Mouse (Mus musculus): ENCODE data around the gene Tnfaip8l2. TPM values are rescaled to one million over a fixed set of nuclear protein-coding genes. Genes with fewer than 3 reads are reported as not detected.
A peak's percentile ranks its signal among the peaks of the same experiment; 100 is the strongest.

The Tnfaip8l2 gene
- polyA plus RNA-seq, 1 experiment from 2014 or later: 3.3 TPM

GRCm38 (mm10) chr3:95172526-95173255 lies 30.5 kb upstream of the Tnfaip8l2 start:
- no peak overlapping the region for H3K27ac ChIP-seq (replicated peaks)

GRCm38 (mm10) chr3:95171105-95171504 lies 28.9 kb upstream of the Tnfaip8l2 start:
- H3K4me3 ChIP-seq: no peak overlapping the region
- H3K36me3 ChIP-seq: peaks cover 81% of the 10 kb centered on the region
- no peak overlapping the region for H3K27ac ChIP-seq (replicated peaks)
- WGBS: 81% methylated on average over 6 of the region's 6 CpGs
- H3K4me2 ChIP-seq: no peak overlapping the region
- ATAC-seq (ENCODE audit: low read depth): no peak
- no peak overlapping the region for H3K9ac ChIP-seq
- peaks cover 64% of the 10 kb centered on the region for H3K27me3 ChIP-seq
- H3K9me3 ChIP-seq: no peaks in the 10 kb centered on the region
- H3K4me1 ChIP-seq (replicated peaks): peaks cover 18% of the 10 kb centered on the region

More at GRCm38 (mm10) chr3:95172526-95173255, 30.5 kb upstream of the Tnfaip8l2 start:
- WGBS: 18% methylated on average over 81 of the region's 84 CpGs
- peaks cover 65% of the 10 kb centered on the region for H3K36me3 ChIP-seq
- 0 out of 2 replicates have a peak, but pooled peaks have one; percentile 6 for ATAC-seq (ENCODE audit: low read depth)
- H3K27me3 ChIP-seq: peaks cover 54% of the 10 kb centered on the region
- H3K9ac ChIP-seq: peak overlapping the region; percentile 38; the same call in 1 of the 2 replicates
- peak overlapping the region; percentile 20; the same call in 1 of the 2 replicates for H3K4me3 ChIP-seq
- peak overlapping the region; percentile 45; the same call in 1 of the 2 replicates for H3K4me2 ChIP-seq
- H3K4me1 ChIP-seq (replicated peaks): peaks cover 18% of the 10 kb centered on the region
- H3K9me3 ChIP-seq: no peaks in the 10 kb centered on the region

- peaks cover 64% of the 10 kb centered on the region for H3K27me3 ChIP-seq
- 90% methylated on average over 10 of the region's 10 CpGs for WGBS
- no peak overlapping the region for H3K4me2 ChIP-seq
- H3K4me1 ChIP-seq (replicated peaks): peaks cover 21% of the 10 kb centered on the region
- no peak overlapping the region for H3K4me3 ChIP-seq
- H3K9ac ChIP-seq: no peak overlapping the region
- peaks cover 92% of the 10 kb centered on the region for H3K36me3 ChIP-seq
- no peak overlapping the region for H3K27ac ChIP-seq (replicated peaks)
- ATAC-seq (ENCODE audit: low read depth): no peak
- H3K9me3 ChIP-seq: no peaks in the 10 kb centered on the region
Observed at GRCm38 (mm10) chr3:95169996-95170395, 27.8 kb upstream of the Tnfaip8l2 start.

- no peak overlapping the region for H3K4me2 ChIP-seq
- no peak overlapping the region for H3K9ac ChIP-seq
- peaks cover 65% of the 10 kb centered on the region for H3K36me3 ChIP-seq
- H3K27me3 ChIP-seq: peaks cover 32% of the 10 kb centered on the region
- no peak overlapping the region for H3K27ac ChIP-seq (replicated peaks)
- no peak for ATAC-seq (ENCODE audit: low read depth)
- peaks cover 38% of the 10 kb centered on the region for H3K4me1 ChIP-seq (replicated peaks)
- 87% methylated on average over 5 of the region's 5 CpGs for whole genome bisulfite sequencing
- H3K4me3 ChIP-seq: no peak overlapping the region
- H3K9me3 ChIP-seq: no peaks in the 10 kb centered on the region
Observed at GRCm38 (mm10) chr3:95164840-95165239, 22.7 kb upstream of the Tnfaip8l2 start.

- no peak for ATAC-seq (ENCODE audit: low read depth)
- Histone ChIP-seq H3K4me3 (peak overlapping the region; percentile 91; the same call in 1 of the 2 replicates), H3K27ac (replicated peaks) (no peak overlapping the region), H3K4me2 (peak overlapping the region; percentile 84), H3K27me3 (peaks cover 25% of the 10 kb centered on the region), H3K4me1 (replicated peaks) (peaks cover 45% of the 10 kb centered on the region), H3K9ac (peak overlapping the region; percentile 97; the same call in 1 of the 2 replicates), H3K9me3 (no peaks in the 10 kb centered on the region), H3K36me3 (peaks cover 59% of the 10 kb centered on the region)
- 61% methylated on average over 4 of the region's 5 CpGs for WGBS
Observed at GRCm38 (mm10) chr3:95164256-95164550, 22.0 kb upstream of the Tnfaip8l2 start.

DNA sequence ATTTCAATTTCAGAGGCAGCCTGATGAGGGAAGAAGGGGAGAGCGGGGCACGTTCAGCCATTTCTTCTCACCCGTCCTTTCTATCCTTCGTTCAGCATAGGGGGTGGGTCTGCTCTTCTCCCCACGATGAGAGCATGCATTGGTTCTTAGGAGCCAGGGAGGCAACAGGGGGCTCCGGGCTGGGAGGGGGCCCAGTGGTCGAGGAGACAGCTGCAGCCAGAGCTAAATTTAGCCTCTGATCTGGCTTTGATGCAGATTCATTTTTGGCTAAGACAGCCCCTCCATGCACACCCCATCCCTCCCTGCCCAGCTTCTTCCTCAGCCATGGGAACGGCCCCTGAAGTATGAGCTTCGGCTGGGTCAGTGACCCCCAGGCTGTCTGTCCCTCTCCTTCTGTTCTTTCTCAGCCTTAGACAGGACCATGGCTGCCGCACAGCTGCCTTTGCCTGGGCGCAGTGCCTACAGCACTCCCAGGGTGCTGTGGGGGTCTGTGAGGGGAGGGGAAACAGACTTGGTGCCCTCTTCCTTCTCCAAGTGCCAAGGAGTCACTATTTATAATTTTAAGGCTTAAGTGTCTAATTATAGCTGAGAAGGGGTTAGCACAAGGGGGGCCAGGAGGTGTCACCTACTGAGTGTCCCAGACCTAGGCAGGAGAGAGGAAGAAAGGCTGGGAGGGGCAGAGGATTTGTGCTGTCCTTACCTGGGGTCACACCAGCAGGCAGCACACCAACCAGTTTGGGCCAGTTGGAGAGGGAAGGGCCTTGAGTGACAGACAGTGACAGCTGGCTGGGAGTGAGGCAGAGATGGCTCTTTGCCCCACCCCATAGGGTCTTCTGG lies 21.5 kb upstream of the Tnfaip8l2 start:
- peak overlapping the region; percentile 91 for H3K4me3 ChIP-seq
- H3K9ac ChIP-seq: peak overlapping the region; percentile 97
- peak overlapping the region; percentile 84 for H3K4me2 ChIP-seq
- peaks cover 46% of the 10 kb centered on the region for H3K4me1 ChIP-seq (replicated peaks)
- ATAC-seq (ENCODE audit: low read depth): no peak
- WGBS: 57% methylated on average over 11 of the region's 11 CpGs
- H3K36me3 ChIP-seq: peaks cover 53% of the 10 kb centered on the region
- peak overlapping the region; percentile 18; the same call in 1 of the 2 replicates for H3K27ac ChIP-seq (replicated peaks)
- H3K27me3 ChIP-seq: peaks cover 19% of the 10 kb centered on the region
- no peaks in the 10 kb centered on the region for H3K9me3 ChIP-seq

- Histone ChIP-seq H3K4me2 (peak overlapping the region; percentile 84), H3K9ac (peak overlapping the region; percentile 97), H3K4me3 (peak overlapping the region; percentile 91), H3K36me3 (peaks cover 40% of the 10 kb centered on the region), H3K9me3 (no peaks in the 10 kb centered on the region), H3K27ac (replicated peaks) (peak overlapping the region; percentile 89), H3K4me1 (replicated peaks) (peaks cover 46% of the 10 kb centered on the region), H3K27me3 (0 out of 2 replicates have a peak, but pooled peaks cover 6% of the 10 kb centered on the region)
- WGBS: 30% methylated on average over 2 of the region's 2 CpGs
- no peak for ATAC-seq (ENCODE audit: low read depth)
Observed at GRCm38 (mm10) chr3:95162345-95162628, 20.1 kb upstream of the Tnfaip8l2 start.

GRCm38 (mm10) chr3:95161618-95162344 lies 19.6 kb upstream of the Tnfaip8l2 start:
- Histone ChIP-seq H3K27me3 (0 out of 2 replicates have a peak, but pooled peaks cover under 1% of the 10 kb centered on the region), H3K36me3 (peaks cover 35% of the 10 kb centered on the region), H3K4me3 (peak overlapping the region; percentile 91), H3K4me1 (replicated peaks) (peaks cover 46% of the 10 kb centered on the region), H3K27ac (replicated peaks) (peak overlapping the region; percentile 89), H3K9ac (peak overlapping the region; percentile 97), H3K9me3 (no peaks in the 10 kb centered on the region), H3K4me2 (peak overlapping the region; percentile 84)
- ATAC-seq (ENCODE audit: low read depth): peak; percentile 7; the same call in 1 of the 2 replicates
- WGBS: 2% methylated on average over 9 of the region's 9 CpGs

DNA sequence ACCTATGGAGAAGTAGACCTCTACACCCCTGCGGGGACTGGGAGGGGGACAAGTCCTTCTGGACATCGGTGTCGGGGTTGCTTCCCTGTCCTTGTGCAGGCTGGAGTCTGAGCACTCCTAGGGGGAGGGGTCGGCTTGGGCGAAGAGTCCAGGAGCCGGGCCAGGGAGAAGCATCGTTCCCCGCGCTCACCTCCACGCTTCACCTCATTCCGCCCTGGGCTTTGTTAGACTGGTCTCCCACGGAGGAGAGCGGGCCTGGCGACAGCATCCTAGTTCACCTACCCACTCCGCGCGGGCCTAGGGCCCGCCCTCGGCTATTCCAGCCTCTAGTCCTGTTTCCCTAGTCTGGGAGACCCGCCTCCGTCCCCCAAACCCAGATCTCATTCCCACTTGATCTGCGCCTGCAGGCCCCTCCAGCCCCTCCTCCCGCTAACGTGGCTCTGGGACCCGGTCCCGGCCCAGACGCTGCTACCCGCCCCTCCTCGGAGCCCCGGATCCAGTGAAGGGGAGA lies 18.9 kb upstream of the Tnfaip8l2 start:
- H3K9me3 ChIP-seq: no peaks in the 10 kb centered on the region
- 1% methylated on average over 30 of the region's 30 CpGs for WGBS
- ATAC-seq (ENCODE audit: low read depth): peak; percentile 29

DNA sequence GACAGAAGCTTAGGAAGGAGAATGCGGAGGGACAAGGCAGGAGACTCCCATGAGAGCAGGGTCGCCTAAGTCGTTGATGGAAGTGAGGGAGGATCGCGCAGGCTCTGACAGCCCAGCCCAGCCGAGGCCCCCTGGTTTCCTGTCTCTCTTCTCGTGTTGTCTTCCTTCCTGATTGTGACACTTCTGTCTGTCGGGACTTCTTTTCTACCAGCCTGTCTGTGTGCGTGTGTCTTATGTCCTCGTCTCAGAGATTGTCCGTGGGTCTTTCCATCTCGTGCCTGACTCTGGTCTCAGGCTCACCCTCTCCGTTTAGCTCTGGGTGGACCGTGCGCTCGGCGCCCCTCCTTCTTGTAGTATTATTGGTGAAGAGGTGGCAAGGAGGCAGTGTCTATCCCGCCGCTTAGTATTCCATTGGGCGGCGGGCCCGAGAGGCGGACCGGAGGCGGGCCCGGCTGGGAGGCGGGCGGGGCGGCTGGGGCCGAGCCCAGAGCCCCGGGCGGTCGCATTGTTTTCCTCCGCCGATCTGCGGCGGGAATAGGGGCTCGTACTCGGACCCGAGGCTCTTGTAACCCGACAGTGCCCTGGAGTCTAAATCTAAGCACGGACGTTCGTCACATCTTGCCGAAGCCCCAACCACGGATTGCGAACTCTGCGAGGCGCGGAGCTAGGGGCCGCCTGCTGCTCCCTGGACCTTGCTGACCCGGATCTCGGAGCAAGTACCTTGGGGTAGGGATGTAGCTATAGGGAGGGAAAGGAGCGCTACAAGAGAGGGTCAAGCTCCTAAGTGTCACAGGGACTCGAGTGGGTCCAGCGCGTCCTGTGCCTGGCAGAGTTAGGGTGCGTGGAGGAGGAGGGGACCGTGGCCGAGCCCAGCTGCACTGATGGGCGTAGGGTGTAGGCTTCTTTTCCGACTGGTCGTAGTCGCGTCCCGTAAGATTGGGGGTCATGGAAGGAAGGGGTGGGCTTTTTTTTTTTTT lies 18.1 kb upstream of the Tnfaip8l2 start, which contains the start of gene Sema6c:
Sema6c (plus strand) TSS at position 471 of the 977 bp plus-strand sequence.
- H3K27ac ChIP-seq (replicated peaks): peak within 1 kb of the TSS; percentile 89
- no peaks in the 10 kb centered on the region for H3K27me3 ChIP-seq
- peak within 1 kb of the TSS; percentile 84 for H3K4me2 ChIP-seq
- ATAC-seq (ENCODE audit: low read depth): peak; percentile 96
- peak within 1 kb of the TSS; percentile 97 for H3K9ac ChIP-seq
- no peaks in the 10 kb centered on the region for H3K9me3 ChIP-seq
- WGBS: under 1% methylated on average over 66 of the region's 66 CpGs
- peaks cover 46% of the 10 kb centered on the region for H3K4me1 ChIP-seq (replicated peaks)
- peaks cover 20% of the 10 kb centered on the region for H3K36me3 ChIP-seq
- peak within 1 kb of the TSS; percentile 91 for H3K4me3 ChIP-seq

More for the DNA sequence above, 18.9 kb upstream of the Tnfaip8l2 start:
- Histone ChIP-seq H3K4me3 (peak overlapping the region; percentile 91), H3K4me2 (peak overlapping the region; percentile 84), H3K27ac (replicated peaks) (peak overlapping the region; percentile 89), H3K36me3 (peaks cover 28% of the 10 kb centered on the region), H3K9ac (peak overlapping the region; percentile 97), H3K4me1 (replicated peaks) (peaks cover 46% of the 10 kb centered on the region), H3K27me3 (no peaks in the 10 kb centered on the region)

All from neural tube, embryonic 13.5 days (tissue).